Mouse (Mus musculus) CH12.LX (cell line): ENCODE results near the gene Siah2. TPM values are rescaled to one million over a fixed set of nuclear protein-coding genes. Genes with fewer than 3 reads are reported as not detected.

ENCODE experiments used
- DNase-seq: peaks from one replicate; pipeline ENCODE4 v3.0.0-alpha.2; 2013; ENCODE audit errors: extremely low read depth
- H3K27ac ChIP-seq: 2 replicates; pipeline ENCODE4 v1.5.1; 2012; ENCODE audit warnings: low read depth, mild to moderate bottlenecking, control low read depth, moderate library complexity; ENCODE audit not compliant: insufficient read depth
- H3K27me3 ChIP-seq: replicated peaks from 2 replicates; pipeline ENCODE3; 2012; ENCODE audit warnings: inconsistent platforms
- H3K36me3 ChIP-seq, 2 experiments: replicated peaks in 1 of 2; 2 replicates each; pipeline versions ENCODE3 to v1.6.1; 2012; ENCODE audit warnings: inconsistent platforms in 1 of 2, low read length in 1 of 2, mild to moderate bottlenecking in 1 of 2, mixed read lengths in 1 of 2, moderate library complexity in 1 of 2; ENCODE audit not compliant: control insufficient read depth in 1 of 2, insufficient read depth in 1 of 2
- H3K4me1 ChIP-seq, 2 experiments: 2 replicates each; pipeline ENCODE4 v1.6.1; 2012; ENCODE audit warnings: inconsistent platforms in 1 of 2, moderate library complexity in 1 of 2; ENCODE audit not compliant: insufficient read depth in 2 of 2, control insufficient read depth in 1 of 2
- H3K4me2 ChIP-seq: 2 replicates; pipeline ENCODE4 v1.6.1; 2012; ENCODE audit warnings: low read depth, mild to moderate bottlenecking, control low read depth; ENCODE audit not compliant: poor library complexity, insufficient read depth, severe bottlenecking
- H3K4me3 ChIP-seq, 3 experiments: fragments of 150-350 bp in 1 of 3; sonication (generic) in 1 of 3; replicated peaks in 1 of 3; 2 replicates each; pipeline versions ENCODE3 to v1.5.1; 2011 to 2012; ENCODE audit warnings: low read depth in 2 of 3, low read length in 2 of 3, mild to moderate bottlenecking in 2 of 3, moderate library complexity in 2 of 3, control low read depth in 1 of 3, improper control_type of control experiment in 1 of 3, inconsistent platforms in 1 of 3, mixed read lengths in 1 of 3; ENCODE audit not compliant: poor library complexity in 1 of 3
- H3K79me2 ChIP-seq: replicated peaks from 2 replicates; pipeline ENCODE4 v1.6.1; 2012; ENCODE audit warnings: mild to moderate bottlenecking, moderate library complexity; ENCODE audit not compliant: control insufficient read depth, poor library complexity, insufficient read depth, severe bottlenecking; ENCODE audit errors: extremely low read depth
- H3K9ac ChIP-seq: 2 replicates; pipeline ENCODE4 v1.6.1; 2012; ENCODE audit warnings: low read depth, mild to moderate bottlenecking, control low read depth, moderate library complexity; ENCODE audit not compliant: insufficient read depth
- H3K9me3 ChIP-seq: replicated peaks from 2 replicates; pipeline ENCODE3; 2012; ENCODE audit warnings: low read length, inconsistent platforms, mixed read lengths
- CHD2 ChIP-seq: IDR thresholded peaks from 2 replicates; pipeline ENCODE4 v1.6.1; 2011; ENCODE audit warnings: low read length, improper control_type of control experiment
- CTCF ChIP-seq, 2 experiments: IDR thresholded peaks in 1 of 2; conservative IDR thresholded peaks in 1 of 2; 2 replicates each; pipeline ENCODE4 v1.5.1; 2011 to 2012; ENCODE audit warnings: low read depth in 2 of 2, low read length in 2 of 2, improper control_type of control experiment in 1 of 2, inconsistent platforms in 1 of 2, mild to moderate bottlenecking in 1 of 2, moderate library complexity in 1 of 2
- ELF1 ChIP-seq: IDR thresholded peaks from 2 replicates; pipeline ENCODE4 v1.6.1; 2014; ENCODE audit warnings: low read depth, mild to moderate bottlenecking, inconsistent platforms, low read length, improper control_type of control experiment
- ETS1 ChIP-seq: conservative IDR thresholded peaks from 2 replicates; pipeline ENCODE4 v1.6.1; 2012; ENCODE audit warnings: low read depth, mild to moderate bottlenecking, inconsistent platforms, low read length, improper control_type of control experiment, moderate library complexity
- GABPA ChIP-seq: IDR thresholded peaks from 2 replicates; pipeline ENCODE4 v1.6.1; 2012; ENCODE audit warnings: low read depth, low read length, improper control_type of control experiment, inconsistent platforms; ENCODE audit not compliant: insufficient replicate concordance
- HCFC1 ChIP-seq: IDR thresholded peaks from 2 replicates; pipeline ENCODE4 v1.6.1; 2012; ENCODE audit warnings: low read depth, mild to moderate bottlenecking, inconsistent platforms, low read length, improper control_type of control experiment
- IRF4 ChIP-seq: IDR thresholded peaks from 2 replicates; pipeline ENCODE4 v1.6.1; 2014; ENCODE audit warnings: low read depth, mild to moderate bottlenecking, inconsistent platforms, low read length, improper control_type of control experiment
- JUN ChIP-seq: IDR thresholded peaks from 2 replicates; pipeline ENCODE4 v1.6.1; 2011; ENCODE audit warnings: low read depth, mild to moderate bottlenecking, low read length, improper control_type of control experiment, moderate library complexity; ENCODE audit not compliant: insufficient read depth
- KAT2A ChIP-seq: IDR thresholded peaks from 2 replicates; pipeline ENCODE4 v1.6.1; 2012; ENCODE audit warnings: low read length, improper control_type of control experiment, inconsistent platforms; ENCODE audit not compliant: insufficient replicate concordance
- MAFK ChIP-seq: IDR thresholded peaks from 2 replicates; pipeline ENCODE4 v1.6.1; 2011; ENCODE audit warnings: low read length, improper control_type of control experiment; ENCODE audit not compliant: insufficient replicate concordance
- MAX ChIP-seq: IDR thresholded peaks from 2 replicates; pipeline ENCODE4 v1.6.1; 2011; ENCODE audit warnings: low read length, improper control_type of control experiment
- MEF2A ChIP-seq: IDR thresholded peaks from 2 replicates; pipeline ENCODE4 v1.6.1; 2014; ENCODE audit warnings: low read depth, mild to moderate bottlenecking, inconsistent platforms, low read length, improper control_type of control experiment, borderline replicate concordance
- MXI1 ChIP-seq: IDR thresholded peaks from 2 replicates; pipeline ENCODE4 v1.6.1; 2011; ENCODE audit warnings: mild to moderate bottlenecking, low read depth, low read length, improper control_type of control experiment
- NELFE ChIP-seq: IDR thresholded peaks from 2 replicates; pipeline ENCODE4 v1.6.1; 2011; ENCODE audit warnings: low read depth, low read length, improper control_type of control experiment
- NRF1 ChIP-seq: IDR thresholded peaks from 2 replicates; pipeline ENCODE4 v1.6.1; 2014; ENCODE audit warnings: low read depth, mild to moderate bottlenecking, inconsistent platforms, low read length, improper control_type of control experiment, moderate library complexity
- PAX5 ChIP-seq: IDR thresholded peaks from 2 replicates; pipeline ENCODE4 v1.6.1; 2012; ENCODE audit warnings: low read length, inconsistent platforms, mixed read lengths
- POLR2A ChIP-seq: IDR thresholded peaks from 2 replicates; pipeline ENCODE4 v1.6.1; 2011; ENCODE audit warnings: low read depth, mild to moderate bottlenecking, improper control_type of control experiment, low read length
- POLR2AphosphoS2 ChIP-seq: IDR thresholded peaks from 2 replicates; pipeline ENCODE4 v1.6.1; 2011; ENCODE audit warnings: low read depth, low read length, improper control_type of control experiment
- RAD21 ChIP-seq: IDR thresholded peaks from 2 replicates; pipeline ENCODE4 v1.6.1; 2011; ENCODE audit warnings: low read depth, mild to moderate bottlenecking, low read length, improper control_type of control experiment, moderate library complexity
- RCOR1 ChIP-seq: conservative IDR thresholded peaks from 2 replicates; pipeline ENCODE4 v1.6.1; 2012; ENCODE audit warnings: low read depth, mild to moderate bottlenecking, inconsistent platforms, low read length, improper control_type of control experiment
- SIN3A ChIP-seq: IDR thresholded peaks from 2 replicates; pipeline ENCODE4 v1.6.1; 2012; ENCODE audit warnings: low read length, improper control_type of control experiment, inconsistent platforms
- SMC3 ChIP-seq: IDR thresholded peaks from 2 replicates; pipeline ENCODE4 v1.6.1; 2011; ENCODE audit warnings: low read depth, low read length, improper control_type of control experiment
- TCF12 ChIP-seq: IDR thresholded peaks from 2 replicates; pipeline ENCODE4 v1.6.1; 2014; ENCODE audit warnings: low read depth, mild to moderate bottlenecking, inconsistent platforms, low read length, improper control_type of control experiment
- USF1 ChIP-seq: IDR thresholded peaks from 2 replicates; pipeline ENCODE4 v1.6.1; 2014; ENCODE audit warnings: low read depth, mild to moderate bottlenecking, inconsistent platforms, low read length, improper control_type of control experiment
- USF2 ChIP-seq: conservative IDR thresholded peaks from 2 replicates; pipeline ENCODE4 v1.6.1; 2011; ENCODE audit warnings: low read depth, low read length, improper control_type of control experiment
- ZC3H11A ChIP-seq: IDR thresholded peaks from 2 replicates; pipeline ENCODE4 v1.6.1; 2012; ENCODE audit warnings: low read depth, mild to moderate bottlenecking, inconsistent platforms, low read length, improper control_type of control experiment
- ZKSCAN1 ChIP-seq: IDR thresholded peaks from 2 replicates; pipeline ENCODE4 v1.6.1; 2012; ENCODE audit warnings: low read depth, inconsistent platforms, low read length, improper control_type of control experiment, borderline replicate concordance
- ZMIZ1 ChIP-seq: IDR thresholded peaks from 2 replicates; pipeline ENCODE4 v1.6.1; 2012; ENCODE audit warnings: low read depth, mild to moderate bottlenecking, inconsistent platforms, low read length, improper control_type of control experiment
- dilution Hi-C: fragments of 300-500 bp; cut with MboI; formaldehyde crosslinking; loops from 2 replicates; pipeline ENCODE4 v1.14.3; 2020; ENCODE audit warnings: low sequenced_read_pairs; ENCODE audit not compliant: extremely low pct_unique_long_range_greater_than_20kb, extremely low pct_ligation_motif_present
- in situ Hi-C: fragments of 300-500 bp; cut with MboI; formaldehyde crosslinking; loops from 3 replicates; pipeline ENCODE4 v1.14.3; 2019; ENCODE audit warnings: low sequenced_read_pairs, low pct_ligation_motif_present, low pct_unique_long_range_greater_than_20kb, mixed read lengths
- polyA plus RNA-seq: library from polyadenylated mRNA; unstranded; fragments of >175 nt; gene quantifications from 2 replicates; pipeline ENCODE4 v1.2.1, GENCODE M21; 2012; ENCODE audit warnings: low read depth; ENCODE audit not compliant: insufficient read length
- total RNA-seq, 2 experiments: library from RNA; depleted of rRNA; stranded (reverse); fragments of 300-350 nt in 1 of 2; fragments of >200 nt in 1 of 2; gene quantifications; 2 replicates each; pipeline ENCODE4 v1.2.3; 2012 to 2014

Gene Siah2
- total and polyA plus RNA-seq, 3 experiments, result 104 to 142 (median 140) TPM

DNA sequence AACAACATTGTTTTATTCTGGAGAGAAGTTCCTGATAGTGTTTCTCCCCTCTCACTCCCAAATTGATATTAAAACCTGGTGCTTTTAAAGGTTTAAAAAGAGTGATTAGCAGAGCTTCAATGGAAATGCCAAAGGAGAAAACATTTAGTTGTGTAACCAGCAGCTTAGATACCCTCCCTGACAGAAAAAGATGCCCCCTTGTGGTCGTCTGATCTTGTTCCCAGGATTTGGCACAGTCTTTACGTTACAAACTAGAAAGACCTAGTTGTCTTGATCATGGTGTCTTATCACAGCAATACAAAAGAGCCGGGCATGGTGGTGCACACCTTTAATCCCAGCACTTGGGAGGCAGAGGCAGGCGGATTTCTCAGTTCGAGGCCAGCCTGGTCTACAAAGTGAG lies 38.3 kb downstream of the Siah2 start (continued):
- TF ChIP-seq MAX (no peak), ZMIZ1 (no peak)
- TF ChIP-seq, all 38 proteins: peak for 8

DNA sequence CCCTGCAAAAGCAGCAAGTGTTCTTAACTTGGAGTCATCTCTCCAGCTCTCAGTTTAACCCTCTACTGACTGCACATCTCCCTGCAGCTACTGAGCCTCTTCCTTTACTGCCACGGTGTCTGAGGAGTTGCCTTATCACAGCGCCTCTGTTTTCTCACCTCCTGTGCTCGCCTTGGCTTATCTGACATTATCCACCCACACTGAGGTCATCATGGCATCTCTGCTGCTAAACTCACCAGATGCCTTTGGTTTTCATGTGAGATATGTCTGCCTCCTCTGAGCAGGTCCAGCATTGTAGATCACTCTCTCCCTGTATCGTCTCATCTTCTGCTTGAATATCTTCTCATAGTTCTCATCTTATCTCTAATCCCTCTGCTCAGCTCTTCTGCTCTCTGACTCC lies 41.9 kb downstream of the Siah2 start:
- H3K4me2 ChIP-seq, result no peak overlapping the region
- H3K79me2 ChIP-seq, result no peaks in the 10 kb centered on the region
- no peak overlapping the region for H3K4me3 ChIP-seq
- DNase-seq, result no peak
- no peak overlapping the region for H3K27ac ChIP-seq
- no peak overlapping the region for H3K9ac ChIP-seq
- H3K27me3 ChIP-seq, result no peaks in the 10 kb centered on the region
- dilution Hi-C loops, result no loop called here
- H3K36me3 ChIP-seq, result no peaks in the 10 kb centered on the region
- H3K9me3 ChIP-seq, result no peaks in the 10 kb centered on the region
- in situ Hi-C loops, result loop anchor here (10.0 to 25.0 kb wide), 2 partner anchors 136 to 488 kb away; no protein-coding TSS in a partner anchor
- TF ChIP-seq MEF2A (no peak), POLR2AphosphoS2 (no peak), POLR2A (no peak), MXI1 (no peak), NELFE (no peak), USF1 (no peak), ZKSCAN1 (no peak), RAD21 (no peak), ZC3H11A (no peak), CHD2 (no peak), GABPA (no peak), KAT2A (no peak), PAX5 (no peak), IRF4 (no peak), JUN (no peak), ZMIZ1 (no peak), TCF12 (no peak)
- H3K4me1 ChIP-seq, result peaks cover under 1 to 2% of the 10 kb centered on the region in 2 experiments; a peak in 2 of 4 replicates

DNA sequence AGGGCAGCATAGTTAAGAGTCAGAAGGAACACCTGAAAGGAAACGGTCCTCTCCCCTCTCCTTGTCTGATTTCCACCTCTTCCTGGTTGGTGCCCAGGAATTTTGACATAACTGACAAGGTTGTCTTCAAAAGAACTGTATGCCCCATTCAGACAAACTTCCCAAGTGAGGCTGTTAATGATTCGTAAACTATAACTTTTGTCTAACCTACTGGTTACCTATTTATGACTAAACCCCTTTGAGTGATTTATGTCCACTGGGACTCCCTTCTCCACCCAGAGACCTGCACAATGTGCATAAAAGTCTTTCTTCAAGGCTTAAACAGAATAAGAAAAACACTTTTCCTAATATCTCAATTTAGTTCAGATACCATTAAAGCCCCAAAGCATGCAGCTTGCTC lies 45.0 kb downstream of the Siah2 start:
- Histone ChIP-seq H3K9me3 (no peaks in the 10 kb centered on the region), H3K4me3 (no peak overlapping the region), H3K4me2 (no peak overlapping the region)
- TF ChIP-seq NELFE, result no peak
- TF ChIP-seq IRF4, result no peak
- no peak for TF ChIP-seq ZMIZ1
- TF ChIP-seq MAX, result no peak
- no peak for TF ChIP-seq SIN3A
- no peak for TF ChIP-seq ETS1
- no peak for TF ChIP-seq GABPA
- no peak for TF ChIP-seq USF2
- no peak for TF ChIP-seq TCF12
- no peak for TF ChIP-seq PAX5
- TF ChIP-seq KAT2A, result no peak
- TF ChIP-seq USF1, result no peak
- TF ChIP-seq SMC3, result no peak
- no peak for TF ChIP-seq NRF1
- no peak for TF ChIP-seq HCFC1
- no peak for TF ChIP-seq ELF1
- TF ChIP-seq RCOR1, result no peak
- no peak for TF ChIP-seq MAFK
- TF ChIP-seq CTCF (conservative IDR thresholded peaks at IDR 0.05 in 1 of 2, IDR thresholded peaks at IDR 0.05 in 1 of 2; ENCODE audit: low read depth in 2 of 2, low read length in 2 of 2), result no peak
- TF ChIP-seq, all 38 proteins: peak for 0
- Histone ChIP-seq H3K27me3 (no peaks in the 10 kb centered on the region), H3K4me1 (0 out of 4 replicates have a peak, but pooled peaks cover 0 to 2% of the 10 kb centered on the region in 2 experiments), H3K27ac (no peak overlapping the region), H3K9ac (no peak overlapping the region), H3K36me3 (no peaks in the 10 kb centered on the region), H3K79me2 (no peaks in the 10 kb centered on the region)
- dilution Hi-C loops (no loop called here), in situ Hi-C loops (no loop called here)
- no peak for DNase-seq
